Mouse (Mus musculus) gastrocnemius, postnatal 10 days (tissue): ENCODE measurements around the gene Npepl1. TPM values are rescaled to one million over a fixed set of nuclear protein-coding genes. Genes with fewer than 3 reads are reported as not detected.

Experiments used
- total RNA-seq, 2 experiments: library from RNA; stranded (reverse); gene quantifications; 2 replicates each; pipeline ENCODE4 v1.2.3; 2021

Gene Npepl1
- total RNA-seq, 2 experiments from 2014 or later, result 65.4 to 71.4 TPM

Other genes starting within 250 kb of the Npepl1 start
- 10 to 100 TPM; 24.2 to 32.2 TPM for gene Stx16, start 34.0 kb upstream of the Npepl1 start, total RNA-seq
- 1,000 to 10,000 TPM; 2,149 to 2,299 TPM for gene Gnas, start 174.0 kb downstream of the Npepl1 start, total RNA-seq
- gene Gm20721, start 236.4 kb downstream of the Npepl1 start, total RNA-seq, result 1 to 10 TPM; 3.5 to 4.2 TPM